Mouse (Mus musculus) brain, adult 2 months (tissue): ENCODE measurements around the gene Epha2.

ENCODE experiments used
- DNase-seq: peaks from one replicate; pipeline ENCODE4 v3.0.0; 2011; ENCODE audit warnings: low read depth, low spot score

Gene Epha2

GRCm38 (mm10) chr4:141367997-141368791, 67.2 kb downstream of the Epha2 start, which contains the start of gene Fam131c:
TSS of gene Fam131c (plus strand) at chr4:141368220.
- DNase-seq: no peak

- no peak for DNase-seq
These were observed 71.4 kb downstream of the Epha2 start for GRCm38 (mm10) chr4:141372426-141372825.
